Mouse (Mus musculus) embryonic facial prominence, embryonic 13.5 days (tissue): ENCODE results near the gene S1pr4. TPM values are rescaled to one million over a fixed set of nuclear protein-coding genes. Genes with fewer than 3 reads are reported as not detected.

Experiments
- ATAC-seq: fragments of 200-750 bp; cut with Nextera tagmentation; 2 replicates; pipeline ENCODE4 v1.8.0; 2017; ENCODE audit warnings: low read depth; ENCODE audit not compliant: insufficient number of reproducible peaks, insufficient read depth, low FRiP score, low TSS enrichment
- H3K27ac ChIP-seq: fragments of 300-500 bp; sonication (generic); 2 replicates; pipeline ENCODE4 v1.5.1; 2015; ENCODE audit warnings: moderate library complexity, mild to moderate bottlenecking, inconsistent platforms
- H3K27me3 ChIP-seq: fragments of 300-500 bp; sonication (generic); 2 replicates; pipeline ENCODE4 v1.6.1; 2015; ENCODE audit warnings: mild to moderate bottlenecking, inconsistent platforms
- H3K36me3 ChIP-seq: fragments of 300-500 bp; sonication (generic); 2 replicates; pipeline ENCODE4 v1.6.1; 2015; ENCODE audit warnings: mild to moderate bottlenecking, inconsistent platforms
- H3K4me1 ChIP-seq: fragments of 300-500 bp; sonication (generic); 2 replicates; pipeline ENCODE4 v1.6.1; 2015; ENCODE audit warnings: inconsistent platforms
- H3K4me2 ChIP-seq: fragments of 300-500 bp; sonication (generic); 2 replicates; pipeline ENCODE4 v1.6.1; 2015; ENCODE audit warnings: moderate library complexity, mild to moderate bottlenecking, inconsistent platforms
- H3K4me3 ChIP-seq: fragments of 300-500 bp; sonication (generic); 2 replicates; pipeline ENCODE4 v1.5.1; 2015; ENCODE audit warnings: mild to moderate bottlenecking, inconsistent platforms
- H3K9ac ChIP-seq: fragments of 300-500 bp; sonication (generic); 2 replicates; pipeline ENCODE4 v1.6.1; 2015; ENCODE audit warnings: mild to moderate bottlenecking, inconsistent platforms
- H3K9me3 ChIP-seq: fragments of 300-500 bp; sonication (generic); 2 replicates; pipeline ENCODE4 v1.6.1; 2016; ENCODE audit warnings: inconsistent platforms
- WGBS: fragments of 180-500 bp; shearing (Covaris S2); methylation state at CpG from one replicate; pipeline ENCODE4 v1.1.7; 2015; ENCODE audit warnings: mixed read lengths; 5-methylcytosine and 5-hydroxymethylcytosine counted together
- polyA plus RNA-seq: library from polyadenylated mRNA; unstranded; fragments of >200 nt; fragmentation: Nextera tagmentation; extraction: Ambion mirVana; gene quantifications from 2 replicates; pipeline ENCODE4 v1.2.1, GENCODE M21; 2015

S1pr4 gene
- polyA plus RNA-seq, 1 experiment from 2014 or later = 0.31 TPM

DNA sequence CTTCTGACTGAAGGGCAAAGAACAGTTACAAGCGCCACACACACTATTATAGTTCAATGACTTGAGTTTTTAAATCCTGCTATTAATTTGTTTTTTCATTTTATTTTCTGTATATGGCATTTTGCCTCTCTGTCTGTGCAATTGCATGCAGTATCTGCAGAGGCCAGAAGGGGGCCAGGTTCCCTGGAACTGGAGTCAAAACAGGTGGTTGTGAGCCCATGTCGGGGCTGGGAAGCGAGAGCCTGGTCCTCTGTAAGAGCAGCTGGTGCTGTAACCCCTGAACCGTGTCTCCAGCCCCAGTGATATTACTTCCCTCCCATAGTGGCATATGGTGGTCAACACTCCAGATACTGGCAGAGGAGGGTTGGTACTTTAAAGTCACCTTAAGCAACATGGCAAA is 18.6 kb upstream of the S1pr4 start:
- Histone ChIP-seq H3K27me3 (peaks cover 10% of the 10 kb centered on the region), H3K4me2 (no peak overlapping the region), H3K27ac (no peak overlapping the region), H3K9ac (no peak overlapping the region), H3K4me3 (no peak overlapping the region), H3K4me1 (peaks cover under 1% of the 10 kb centered on the region; the same call in 1 of the 2 replicates), H3K9me3 (no peaks in the 10 kb centered on the region), H3K36me3 (no peaks in the 10 kb centered on the region)
- ATAC-seq = no peak
- WGBS = 18% methylated on average over 4 of the region's 4 CpGs

DNA sequence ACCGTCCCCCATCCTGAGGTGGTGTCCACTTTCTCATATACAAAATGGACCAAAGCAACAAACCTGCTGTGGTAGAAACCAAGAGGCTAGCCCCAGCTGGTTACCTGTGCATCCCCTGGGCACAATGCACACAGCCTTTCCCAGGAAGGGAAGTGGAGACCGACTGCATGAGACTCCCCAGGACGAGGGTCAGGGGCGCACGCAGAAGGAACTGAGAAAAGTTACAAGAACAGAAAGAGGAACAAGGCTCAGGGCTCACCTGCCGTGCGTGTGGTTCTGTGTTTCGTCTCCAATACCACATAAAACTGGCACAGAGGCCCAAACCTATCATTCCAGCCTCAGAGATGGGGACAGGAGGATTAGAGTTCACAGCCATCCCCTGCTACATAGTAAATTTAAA is 17.3 kb upstream of the S1pr4 start:
- Histone ChIP-seq H3K9ac (no peak overlapping the region), H3K9me3 (no peaks in the 10 kb centered on the region), H3K4me3 (no peak overlapping the region), H3K27me3 (peaks cover 9% of the 10 kb centered on the region; the same call in 1 of the 2 replicates), H3K4me1 (no peaks in the 10 kb centered on the region), H3K4me2 (no peak overlapping the region), H3K27ac (no peak overlapping the region), H3K36me3 (no peaks in the 10 kb centered on the region)
- no peak for ATAC-seq
- WGBS = 76% methylated on average over 8 of the region's 8 CpGs

DNA sequence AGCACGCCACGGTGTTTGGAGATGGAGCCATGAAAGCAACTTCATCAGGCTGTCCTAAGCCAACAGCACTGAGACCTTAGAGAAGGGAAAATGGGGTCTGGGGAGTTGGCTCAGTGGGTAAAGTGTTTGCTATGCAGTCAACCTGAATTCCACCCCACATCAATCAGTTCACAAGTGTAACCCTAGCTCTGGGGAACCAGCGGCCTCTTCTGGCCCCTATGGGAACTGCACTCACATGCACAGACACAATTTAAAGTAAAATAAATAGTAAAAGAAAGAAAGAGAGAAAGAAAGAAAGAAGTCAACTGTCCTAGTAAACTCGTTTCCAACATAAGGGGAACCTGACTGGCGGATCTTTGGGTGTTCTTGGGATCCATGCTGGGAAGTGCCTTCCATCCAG is 13.9 kb upstream of the S1pr4 start:
- no peak overlapping the region for H3K27ac ChIP-seq
- no peak for ATAC-seq
- H3K36me3 ChIP-seq = no peaks in the 10 kb centered on the region
- peaks cover 17% of the 10 kb centered on the region for H3K27me3 ChIP-seq
- no peak overlapping the region for H3K9ac ChIP-seq
- 81% methylated on average over 5 of the region's 5 CpGs for WGBS
- H3K4me3 ChIP-seq = no peak overlapping the region
- no peak overlapping the region for H3K4me2 ChIP-seq
- no peaks in the 10 kb centered on the region for H3K4me1 ChIP-seq
- no peaks in the 10 kb centered on the region for H3K9me3 ChIP-seq

DNA sequence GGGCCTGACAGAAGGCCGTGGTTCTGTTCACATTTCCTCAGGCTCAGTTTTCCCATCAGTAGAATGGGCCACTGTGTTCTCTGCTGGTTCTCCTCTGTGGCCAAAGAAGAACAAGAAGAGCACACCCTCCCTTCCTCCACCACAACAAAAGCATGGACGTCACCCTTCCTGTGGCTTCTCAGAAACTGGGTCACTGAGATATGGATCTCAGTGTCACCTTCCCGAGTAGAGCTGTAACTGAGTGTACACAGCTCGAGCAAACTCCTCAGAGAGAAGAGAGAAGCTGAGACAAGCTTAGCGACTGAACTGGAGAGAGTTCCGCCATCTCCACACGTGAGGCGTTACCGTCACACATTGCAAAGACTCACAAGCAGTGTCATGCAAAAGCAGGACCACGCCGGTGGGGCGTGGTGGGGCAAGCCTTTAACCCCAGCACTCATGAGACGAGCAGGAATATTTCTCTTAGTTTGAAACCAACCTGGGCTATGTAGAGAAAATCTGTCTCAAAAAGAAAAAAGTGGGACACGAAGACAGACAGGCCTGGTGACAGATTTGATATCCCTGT is 10.4 kb upstream of the S1pr4 start:
- no peaks in the 10 kb centered on the region for H3K36me3 ChIP-seq
- peaks cover 17% of the 10 kb centered on the region for H3K27me3 ChIP-seq
- no peaks in the 10 kb centered on the region for H3K4me1 ChIP-seq
- ATAC-seq = no peak
- no peak overlapping the region for H3K4me2 ChIP-seq
- no peaks in the 10 kb centered on the region for H3K9me3 ChIP-seq
- H3K27ac ChIP-seq = no peak overlapping the region
- H3K4me3 ChIP-seq = no peak overlapping the region
- WGBS = 77% methylated on average over 14 of the region's 14 CpGs
- H3K9ac ChIP-seq = no peak overlapping the region

DNA sequence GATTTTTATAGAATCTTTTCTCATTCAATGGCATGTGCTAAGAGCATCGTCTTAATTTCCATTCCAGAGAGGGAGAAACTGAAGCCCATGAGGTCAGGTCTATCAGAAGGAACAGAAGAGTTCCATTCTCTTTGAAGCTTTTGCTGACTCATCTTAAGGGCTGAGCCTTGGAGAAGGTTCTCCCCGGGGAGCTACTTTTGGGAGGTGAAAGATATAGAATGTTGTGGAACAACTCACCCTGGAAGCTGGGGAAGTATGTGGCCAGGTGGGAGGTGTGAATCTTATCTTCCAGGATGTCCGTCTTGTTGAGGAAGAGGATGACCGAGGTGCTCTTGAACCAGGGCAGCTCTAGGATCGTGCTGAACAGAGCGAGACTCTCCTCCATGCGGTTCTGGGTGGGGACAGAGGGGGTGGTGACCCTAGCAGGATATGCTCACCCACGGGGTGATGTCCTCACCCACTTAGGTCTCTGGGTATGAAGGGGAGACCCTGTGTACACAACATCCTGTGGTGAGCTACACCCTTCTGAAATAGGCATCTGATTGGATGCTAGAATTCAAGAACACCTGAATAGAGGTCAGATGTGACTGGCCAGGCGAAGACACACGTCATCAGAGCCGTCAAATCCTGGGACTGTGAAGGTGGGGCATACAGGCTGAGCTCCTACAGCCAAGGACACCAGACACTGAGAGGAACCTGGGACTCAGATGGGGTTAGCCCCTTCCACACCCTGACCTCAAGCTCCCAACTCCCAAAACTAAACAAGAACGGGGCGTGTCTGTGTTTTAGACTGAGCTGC is 8.0 kb upstream of the S1pr4 start:
- Histone ChIP-seq H3K9me3 (no peaks in the 10 kb centered on the region), H3K27ac (no peak overlapping the region), H3K27me3 (peaks cover 22% of the 10 kb centered on the region), H3K4me2 (no peak overlapping the region), H3K4me1 (peaks cover 2% of the 10 kb centered on the region; the same call in 1 of the 2 replicates), H3K36me3 (no peaks in the 10 kb centered on the region), H3K4me3 (no peak overlapping the region), H3K9ac (no peak overlapping the region)
- WGBS = 75% methylated on average over 13 of the region's 13 CpGs
- no peak for ATAC-seq

DNA sequence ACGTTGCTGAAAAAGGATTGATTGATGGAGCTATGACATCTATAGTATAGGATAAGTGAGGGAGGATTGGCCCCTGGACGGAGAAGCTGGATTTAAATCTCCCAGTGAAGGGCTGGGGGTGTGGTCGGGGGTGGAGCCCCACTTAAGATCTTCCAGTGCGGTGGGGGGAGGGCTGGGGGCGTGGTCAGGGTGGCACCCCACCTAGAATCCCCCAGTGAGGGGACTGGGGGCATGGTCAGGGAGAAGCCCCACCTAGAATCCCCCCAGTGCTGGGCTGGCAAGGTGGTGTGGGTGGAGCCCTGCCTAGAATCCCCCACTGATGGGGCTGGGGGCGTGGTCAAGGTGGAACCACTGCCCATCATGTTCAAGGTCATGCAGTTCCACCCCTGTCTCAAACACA is 7.2 kb upstream of the S1pr4 start:
- peaks cover 3% of the 10 kb centered on the region; the same call in 1 of the 2 replicates for H3K4me1 ChIP-seq
- WGBS = 35% methylated on average over 6 of the region's 6 CpGs
- no peak overlapping the region for H3K27ac ChIP-seq
- no peak overlapping the region for H3K4me3 ChIP-seq
- no peak overlapping the region for H3K4me2 ChIP-seq
- ATAC-seq = no peak
- no peak overlapping the region for H3K9ac ChIP-seq
- no peaks in the 10 kb centered on the region for H3K9me3 ChIP-seq
- H3K36me3 ChIP-seq = no peaks in the 10 kb centered on the region
- peaks cover 20% of the 10 kb centered on the region for H3K27me3 ChIP-seq

DNA sequence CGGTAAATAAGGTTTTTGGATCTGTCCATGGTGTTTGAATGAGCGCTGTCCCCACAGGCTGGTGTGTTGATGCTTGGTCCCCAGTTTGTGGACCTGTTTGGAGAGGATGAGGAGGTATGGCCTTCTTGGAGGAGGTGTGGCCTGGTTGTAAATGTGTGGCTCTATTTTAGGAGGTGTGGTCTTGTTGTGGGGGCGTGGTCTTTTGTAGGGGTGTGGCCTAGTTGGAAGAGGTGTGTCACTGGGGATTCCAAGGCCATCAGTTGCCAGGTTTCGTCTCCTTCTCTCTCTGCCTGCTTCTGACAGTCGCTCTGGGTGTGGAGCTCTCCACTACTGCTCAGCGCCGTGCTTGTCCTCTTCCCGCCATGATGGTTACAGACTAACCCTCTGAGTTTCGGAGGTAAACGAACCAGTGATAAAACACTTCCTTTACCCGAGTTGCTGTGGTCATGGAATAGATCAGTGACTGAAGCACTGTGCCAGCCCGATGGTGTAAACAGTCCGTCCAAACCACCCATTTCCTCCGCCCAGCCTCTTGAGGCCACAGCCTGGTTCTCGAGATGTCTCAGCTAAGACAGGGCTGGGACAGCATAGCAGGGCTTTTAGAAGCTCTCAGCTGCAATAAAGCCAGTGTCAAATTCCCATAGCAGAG is 5.2 kb upstream of the S1pr4 start:
- 76% methylated on average over 15 of the region's 15 CpGs for WGBS
- Histone ChIP-seq H3K36me3 (no peaks in the 10 kb centered on the region), H3K9me3 (no peaks in the 10 kb centered on the region), H3K27ac (no peak overlapping the region), H3K4me2 (no peak overlapping the region), H3K4me1 (peaks cover 3% of the 10 kb centered on the region; the same call in 1 of the 2 replicates), H3K27me3 (peaks cover 13% of the 10 kb centered on the region), H3K9ac (no peak overlapping the region), H3K4me3 (no peak overlapping the region)
- ATAC-seq = no peak

DNA sequence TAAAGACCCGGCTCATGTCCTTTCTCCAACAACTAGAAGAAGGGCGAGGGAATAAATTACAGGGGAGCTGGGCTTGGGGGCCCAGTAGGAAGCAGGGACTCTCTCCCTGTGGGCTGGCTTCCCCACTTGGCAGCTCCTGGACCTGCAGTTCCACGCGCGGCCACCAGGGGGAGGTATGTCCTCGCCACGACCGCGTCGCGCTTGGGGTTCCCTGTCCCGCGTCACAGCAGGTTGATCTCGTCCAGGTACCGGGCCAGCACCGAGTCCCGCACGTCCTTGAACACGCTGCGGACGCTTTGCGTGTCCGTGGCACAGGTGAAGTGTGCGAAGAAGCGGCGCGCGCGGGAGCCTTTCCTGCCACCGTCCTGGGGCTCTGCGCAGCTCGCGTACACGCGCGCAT is 2.7 kb upstream of the S1pr4 start:
- peaks cover 13% of the 10 kb centered on the region for H3K27me3 ChIP-seq
- WGBS = 7% methylated on average over 36 of the region's 36 CpGs
- H3K4me2 ChIP-seq = peak overlapping the region; percentile 68
- H3K9ac ChIP-seq = peak overlapping the region; percentile 64
- H3K4me1 ChIP-seq = peaks cover 3% of the 10 kb centered on the region; the same call in 1 of the 2 replicates
- H3K27ac ChIP-seq = no peak overlapping the region
- no peaks in the 10 kb centered on the region for H3K9me3 ChIP-seq
- no peaks in the 10 kb centered on the region for H3K36me3 ChIP-seq
- peak overlapping the region; percentile 38 for H3K4me3 ChIP-seq
- no peak for ATAC-seq

DNA sequence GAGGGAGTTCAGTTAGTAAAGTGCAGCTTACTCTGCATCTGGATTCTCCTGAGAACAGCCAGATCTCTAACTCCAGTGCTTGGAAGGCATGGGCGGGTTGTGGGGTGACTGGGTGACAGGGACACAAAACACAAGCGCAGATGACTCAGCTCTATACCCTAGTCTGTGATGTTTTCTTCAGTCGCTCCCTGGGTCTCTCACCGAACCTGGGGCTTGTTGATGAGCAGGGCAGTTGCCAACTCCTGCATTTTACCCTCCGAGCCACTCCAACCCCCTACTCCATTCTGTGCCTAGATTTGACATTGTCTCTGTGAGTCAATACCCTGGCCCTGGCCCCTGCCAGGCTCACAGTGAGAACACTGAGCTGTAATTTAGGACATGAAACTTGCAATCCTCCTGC is 1.9 kb upstream of the S1pr4 start:
- peaks cover 8% of the 10 kb centered on the region for H3K4me1 ChIP-seq
- H3K36me3 ChIP-seq = no peaks in the 10 kb centered on the region
- H3K27ac ChIP-seq = no peak overlapping the region
- H3K4me3 ChIP-seq = no peak overlapping the region
- H3K4me2 ChIP-seq = no peak overlapping the region
- no peak for ATAC-seq
- no peak overlapping the region for H3K9ac ChIP-seq
- H3K27me3 ChIP-seq = peaks cover 13% of the 10 kb centered on the region
- WGBS = 81% methylated on average over 5 of the region's 5 CpGs
- no peaks in the 10 kb centered on the region for H3K9me3 ChIP-seq

DNA sequence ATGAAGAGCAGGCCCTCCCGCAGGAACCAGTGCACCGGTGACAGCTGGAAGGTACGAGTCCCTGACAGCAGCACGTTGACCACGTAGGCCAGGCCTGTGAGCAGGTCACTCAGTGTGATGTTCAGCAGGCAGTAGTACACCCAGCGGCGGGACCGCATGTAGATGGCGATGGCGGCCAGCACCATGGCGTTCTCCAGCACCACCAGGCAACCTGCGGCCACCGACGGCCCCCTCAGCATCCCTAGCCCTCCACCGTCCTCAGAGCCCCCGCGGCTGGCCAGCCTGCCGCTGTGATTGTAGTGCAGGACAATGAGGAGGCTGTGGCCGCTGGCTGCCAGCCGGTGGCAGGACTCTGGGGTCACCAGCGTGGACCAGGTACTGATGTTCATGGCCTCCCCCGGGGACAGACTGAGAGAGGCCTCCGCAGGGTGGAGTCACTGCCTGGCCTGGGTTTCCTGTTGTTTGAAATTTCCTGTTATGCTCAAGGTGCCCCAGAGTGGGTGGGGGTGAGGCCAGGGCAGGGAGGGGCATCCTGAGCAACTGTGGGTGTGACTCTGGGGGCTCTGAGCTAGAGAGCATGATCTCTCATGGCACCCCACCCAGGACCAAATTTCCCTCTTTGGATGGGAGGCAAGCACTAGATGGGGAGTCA is 556 bp downstream of the S1pr4 start:
- H3K27me3 ChIP-seq = peaks cover 13% of the 10 kb centered on the region
- H3K27ac ChIP-seq = no peak overlapping the region
- no peak overlapping the region for H3K4me3 ChIP-seq
- H3K9me3 ChIP-seq = no peaks in the 10 kb centered on the region
- H3K9ac ChIP-seq = 0 out of 2 replicates have a peak overlapping the region, but pooled peaks have one; percentile 36
- H3K4me1 ChIP-seq = peaks cover 21% of the 10 kb centered on the region
- no peak overlapping the region for H3K4me2 ChIP-seq
- no peaks in the 10 kb centered on the region; the same call in 1 of the 2 replicates for H3K36me3 ChIP-seq
- ATAC-seq = no peak
- WGBS = 83% methylated on average over 23 of the region's 23 CpGs
